Mouse (Mus musculus) embryonic facial prominence, embryonic 11.5 days (tissue): Measurements from ENCODE around the gene Thoc3. TPM values are rescaled to one million over a fixed set of nuclear protein-coding genes. Genes with fewer than 3 reads are reported as not detected.

ENCODE experiments used
- ATAC-seq: fragments of 200-750 bp; cut with Nextera tagmentation; replicated peaks from 2 replicates; pipeline ENCODE4 v1.8.0; 2017; ENCODE audit warnings: low read depth; ENCODE audit not compliant: insufficient number of reproducible peaks, low FRiP score, low TSS enrichment
- DNase-seq: peaks from one replicate; pipeline ENCODE4 v3.0.0-alpha.2; 2015; ENCODE audit warnings: low spot score
- H3K27ac ChIP-seq: fragments of 300-500 bp; sonication (generic); replicated peaks from 2 replicates; pipeline ENCODE4 v1.5.1; 2014; ENCODE audit warnings: mild to moderate bottlenecking, low read depth, low read length, control low read depth
- H3K27me3 ChIP-seq: fragments of 300-500 bp; sonication (generic); 2 replicates; pipeline ENCODE4 v1.6.1; 2014; ENCODE audit warnings: mild to moderate bottlenecking, low read length, moderate library complexity, mixed read lengths; ENCODE audit not compliant: control insufficient read depth, insufficient read depth
- H3K36me3 ChIP-seq: fragments of 300-500 bp; sonication (generic); replicated peaks from 2 replicates; pipeline ENCODE4 v1.6.1; 2014; ENCODE audit warnings: low read depth, mild to moderate bottlenecking, low read length, moderate library complexity, mixed read lengths; ENCODE audit not compliant: control insufficient read depth, insufficient read depth
- H3K4me1 ChIP-seq: fragments of 300-500 bp; sonication (generic); 2 replicates; pipeline ENCODE4 v1.6.1; 2014; ENCODE audit warnings: low read length, mixed read lengths; ENCODE audit not compliant: control insufficient read depth, insufficient read depth
- H3K4me2 ChIP-seq: fragments of 300-500 bp; sonication (generic); 2 replicates; pipeline ENCODE4 v1.6.1; 2014; ENCODE audit warnings: low read depth, mild to moderate bottlenecking, control low read depth, low read length, moderate library complexity
- H3K4me3 ChIP-seq: fragments of 300-500 bp; sonication (generic); 2 replicates; pipeline ENCODE4 v1.5.1; 2014; ENCODE audit warnings: low read depth, low read length, control low read depth
- H3K9ac ChIP-seq: fragments of 300-500 bp; sonication (generic); replicated peaks from 2 replicates; pipeline ENCODE4 v1.6.1; 2014; ENCODE audit warnings: mild to moderate bottlenecking, control low read depth, low read length
- H3K9me3 ChIP-seq: fragments of 300-500 bp; sonication (generic); replicated peaks from 2 replicates; pipeline ENCODE4 v1.6.1; 2016; ENCODE audit warnings: mild to moderate bottlenecking, low read length, inconsistent platforms, mixed read lengths; ENCODE audit not compliant: control insufficient read depth
- WGBS: fragments of 180-500 bp; shearing (Covaris S2); extraction: QIAGEN DNeasy Blood & Tissue Kit; methylation state at CpG from one replicate; pipeline ENCODE4 v1.1.7; 2014; 5-methylcytosine and 5-hydroxymethylcytosine counted together
- polyA plus RNA-seq: library from polyadenylated mRNA; unstranded; fragments of >200 nt; fragmentation: Nextera tagmentation; extraction: Ambion mirVana; gene quantifications from 2 replicates; pipeline ENCODE4 v1.2.1, GENCODE M21; 2014

Thoc3 gene
- polyA plus RNA-seq, 1 experiment from 2014 or later: 161 TPM

GRCm38 (mm10) chr13:54418781-54419327 lies 49.8 kb downstream of the Thoc3 start:
- Histone ChIP-seq H3K4me3 (no peak overlapping the region), H3K27me3 (no peaks in the 10 kb centered on the region), H3K27ac (no peak overlapping the region), H3K4me2 (no peak overlapping the region), H3K36me3 (no peaks in the 10 kb centered on the region), H3K4me1 (no peaks in the 10 kb centered on the region), H3K9ac (no peak overlapping the region), H3K9me3 (no peaks in the 10 kb centered on the region)
- DNase-seq: no peak
- 77% methylated on average over 10 of the region's 10 CpGs for WGBS
- no peak for ATAC-seq

GRCm38 (mm10) chr13:54415059-54415458 lies 53.6 kb downstream of the Thoc3 start:
- H3K27me3 ChIP-seq: no peaks in the 10 kb centered on the region
- ATAC-seq (no peak), DNase-seq (no peak)
- H3K9ac ChIP-seq: no peak overlapping the region
- no peaks in the 10 kb centered on the region for H3K36me3 ChIP-seq
- WGBS: 95% methylated on average over 4 of the region's 4 CpGs
- no peak overlapping the region for H3K4me2 ChIP-seq
- H3K9me3 ChIP-seq: no peaks in the 10 kb centered on the region
- H3K4me1 ChIP-seq: no peaks in the 10 kb centered on the region
- no peak overlapping the region for H3K4me3 ChIP-seq
- no peak overlapping the region for H3K27ac ChIP-seq

- no peak overlapping the region for H3K4me2 ChIP-seq
- no peaks in the 10 kb centered on the region for H3K4me1 ChIP-seq
- no peak overlapping the region for H3K27ac ChIP-seq
- DNase-seq (no peak), ATAC-seq (no peak)
- WGBS: 76% methylated on average over 4 of the region's 4 CpGs
- H3K36me3 ChIP-seq: no peaks in the 10 kb centered on the region
- no peak overlapping the region for H3K9ac ChIP-seq
- H3K4me3 ChIP-seq: no peak overlapping the region
- no peaks in the 10 kb centered on the region for H3K9me3 ChIP-seq
- no peaks in the 10 kb centered on the region for H3K27me3 ChIP-seq
Observed at GRCm38 (mm10) chr13:54412721-54413120, 55.9 kb downstream of the Thoc3 start.

GRCm38 (mm10) chr13:54412236-54412635 lies 56.4 kb downstream of the Thoc3 start:
- H3K9me3 ChIP-seq: no peaks in the 10 kb centered on the region
- H3K4me1 ChIP-seq: no peaks in the 10 kb centered on the region
- H3K27ac ChIP-seq: no peak overlapping the region
- WGBS: 8% methylated on average over 7 of the region's 7 CpGs
- no peaks in the 10 kb centered on the region for H3K27me3 ChIP-seq
- ATAC-seq: no peak
- no peak overlapping the region for H3K4me3 ChIP-seq
- peak; percentile 29 for DNase-seq
- no peaks in the 10 kb centered on the region for H3K36me3 ChIP-seq
- H3K4me2 ChIP-seq: no peak overlapping the region
- H3K9ac ChIP-seq: no peak overlapping the region

GRCm38 (mm10) chr13:54411656-54412055 lies 57.0 kb downstream of the Thoc3 start:
- H3K4me2 ChIP-seq: no peak overlapping the region
- no peak overlapping the region for H3K9ac ChIP-seq
- no peaks in the 10 kb centered on the region for H3K9me3 ChIP-seq
- DNase-seq: no peak
- 90% methylated on average over 3 of the region's 3 CpGs for WGBS
- no peak overlapping the region for H3K27ac ChIP-seq
- no peaks in the 10 kb centered on the region for H3K4me1 ChIP-seq
- ATAC-seq: no peak
- no peaks in the 10 kb centered on the region for H3K36me3 ChIP-seq
- no peaks in the 10 kb centered on the region for H3K27me3 ChIP-seq
- H3K4me3 ChIP-seq: no peak overlapping the region

Other genes with a start within 250 kb of the Thoc3 start
- gene Cplx2, start 97.5 kb downstream of the Thoc3 start, polyA plus RNA-seq: 6.9 and 7.4 TPM in 2 replicates
- 22.5 and 23.6 TPM in 2 replicates for gene Simc1, start 34.9 kb upstream of the Thoc3 start, polyA plus RNA-seq
- gene 4833439L19Rik, start 96.6 kb upstream of the Thoc3 start, polyA plus RNA-seq: 188 and 204 TPM in 2 replicates
- 24.9 and 26.0 TPM in 2 replicates for gene Arl10, start 106.2 kb upstream of the Thoc3 start, polyA plus RNA-seq
- gene Nop16, start 121.2 kb upstream of the Thoc3 start, polyA plus RNA-seq: 72.5 and 75.1 TPM in 2 replicates
- 154 and 168 TPM in 2 replicates for gene Higd2a, start 121.4 kb upstream of the Thoc3 start, polyA plus RNA-seq
- 19.4 and 20.7 TPM in 2 replicates for gene Cltb, start 142.5 kb upstream of the Thoc3 start, polyA plus RNA-seq
- gene Faf2, start 152.9 kb upstream of the Thoc3 start, polyA plus RNA-seq: 89.2 and 96.9 TPM in 2 replicates
- gene Rnf44, start 225.1 kb upstream of the Thoc3 start, polyA plus RNA-seq: 65.0 and 66.6 TPM in 2 replicates
- gene Cdhr2, start 232.6 kb upstream of the Thoc3 start, polyA plus RNA-seq: not detected in 2 replicates